Comparison of ENCODE assay signal across 26 mouse cellular contexts in the genomic region with DNA sequence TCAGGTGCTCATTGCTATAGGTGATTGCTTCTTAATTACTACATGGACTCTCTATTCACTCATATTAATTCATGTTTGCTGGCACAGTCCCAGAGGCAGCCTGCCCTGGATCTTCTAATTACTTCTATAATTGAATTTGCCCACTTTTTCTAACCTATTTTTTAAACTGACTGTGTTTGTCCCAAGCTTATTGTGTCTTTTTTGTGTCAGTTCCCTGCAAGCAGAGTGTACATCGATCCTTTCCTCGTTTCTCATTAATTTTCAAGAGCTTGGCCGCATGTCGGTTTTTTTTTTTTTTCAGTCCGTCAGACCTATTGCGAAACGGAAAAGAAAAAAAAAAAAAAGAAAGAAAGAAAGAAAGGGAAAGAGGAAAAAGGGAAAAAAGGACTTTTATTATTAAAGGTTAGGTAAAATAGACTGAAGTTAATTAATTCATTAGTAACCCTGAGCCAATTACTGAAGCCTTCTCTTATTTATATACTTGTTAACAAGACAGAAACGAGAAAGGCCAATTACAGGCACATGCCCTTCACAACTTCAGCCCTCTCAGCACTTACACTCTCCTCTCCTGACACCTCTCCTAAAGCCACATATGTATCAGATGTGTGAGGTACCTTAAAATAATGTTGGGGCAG.
DNase-seq lines count a peak whose midpoint lies in the region; ATAC-seq and TF ChIP-seq lines count a peak whose summit lies in the region.
"Had no signal": no experiment of that assay in that cellular context is flagged by ENCODE, and none has a peak within 500 bp of the region (broad histone marks: within the 10 kb centered on the region; RNA-seq: fewer than 3 reads in every experiment).

No protein-coding gene starts in this region.

- no peak overlapping the region for H3K27ac ChIP-seq in hindbrain, embryonic 15.5 days (replicated peaks)
- H3K27ac ChIP-seq in hindbrain, embryonic 14.5 days, result no peak overlapping the region
- no peak overlapping the region for H3K27ac ChIP-seq in midbrain, postnatal 0 days (ENCODE audit: low read depth, low read length)
- no peak overlapping the region for H3K27ac ChIP-seq in midbrain, embryonic 13.5 days
- H3K27ac ChIP-seq: heart, adult 2 months; heart, embryonic 13.5 days; intestine, embryonic 15.5 days; layer of hippocampus, adult 2 months; liver, embryonic 13.5 days; macrophage; stomach, embryonic 15.5 days had no signal

- peaks cover 19% of the 10 kb centered on the region for H3K4me1 ChIP-seq in hindbrain, embryonic 15.5 days (replicated peaks)
- H3K4me1 ChIP-seq in hindbrain, embryonic 14.5 days (replicated peaks; ENCODE audit: control insufficient read depth, insufficient read depth, low read length), result peaks cover 12% of the 10 kb centered on the region; the same call in 1 of the 2 replicates
- H3K4me1 ChIP-seq in midbrain, postnatal 0 days (ENCODE audit: insufficient read depth, low read length), result no peaks in the 10 kb centered on the region; the same call in 1 of the 2 replicates
- H3K4me1 ChIP-seq in midbrain, embryonic 13.5 days (replicated peaks), result peaks cover 47% of the 10 kb centered on the region
- H3K4me1 ChIP-seq: heart, embryonic 13.5 days; intestine, embryonic 15.5 days; liver, embryonic 13.5 days; stomach, embryonic 15.5 days had no signal

- WGBS in hindbrain, embryonic 15.5 days, result 24% methylated on average over 8 of the region's 8 CpGs
- WGBS in hindbrain, embryonic 14.5 days, result 27% methylated on average over 8 of the region's 8 CpGs
- 19% methylated on average over 8 of the region's 8 CpGs for WGBS in midbrain, postnatal 0 days
- WGBS in midbrain, embryonic 13.5 days, result 42% methylated on average over 8 of the region's 8 CpGs

- DNase-seq in cerebellum, postnatal 14 days, result peak; percentile 22 to 38
- no peak for DNase-seq in cerebellum, adult 18-20 months
- no peak for DNase-seq in hindbrain, embryonic 14.5 days (ENCODE audit: low spot score)
- peak; percentile 27 for DNase-seq in midbrain, postnatal 0 days (ENCODE audit: low spot score)
- DNase-seq in adrenal gland, adult 2 months, result no peak
- DNase-seq: adrenal gland, postnatal 36 days; cerebellum, adult 11 months; cerebellum, postnatal 36 days; heart, adult 2 months; heart, postnatal 10 days; kidney, adult 2 months; kidney, postnatal 36 days; liver, embryonic 13.5 days; lung, adult 2 months; lung, postnatal 10 days; right cerebral cortex, postnatal 25 days had no signal

- TF ChIP-seq CTCF in midbrain, postnatal 0 days (IDR thresholded peaks at IDR 0.05), result no peak

- no peaks in the 10 kb centered on the region for H3K36me3 ChIP-seq in hindbrain, embryonic 15.5 days
- no peaks in the 10 kb centered on the region for H3K36me3 ChIP-seq in hindbrain, embryonic 14.5 days (replicated peaks; ENCODE audit: control insufficient read depth, insufficient read depth)
- H3K36me3 ChIP-seq in midbrain, postnatal 0 days (ENCODE audit: insufficient read depth, low read length), result no peaks in the 10 kb centered on the region
- no peaks in the 10 kb centered on the region for H3K36me3 ChIP-seq in midbrain, embryonic 13.5 days
- H3K36me3 ChIP-seq: heart, embryonic 13.5 days; intestine, embryonic 15.5 days; liver, embryonic 13.5 days; stomach, embryonic 15.5 days had no signal

- 0 out of 2 replicates have a peak overlapping the region, but pooled peaks have one; percentile 17 for H3K4me2 ChIP-seq in hindbrain, embryonic 15.5 days
- no peak overlapping the region for H3K4me2 ChIP-seq in hindbrain, embryonic 14.5 days (replicated peaks)
- no peak overlapping the region for H3K4me2 ChIP-seq in midbrain, postnatal 0 days (ENCODE audit: low read depth, low read length, poor library complexity, severe bottlenecking)
- H3K4me2 ChIP-seq in midbrain, embryonic 13.5 days (replicated peaks), result no peak overlapping the region
- H3K4me2 ChIP-seq: heart, embryonic 13.5 days; intestine, embryonic 15.5 days; liver, embryonic 13.5 days; stomach, embryonic 15.5 days had no signal

- no peak for ATAC-seq in hindbrain, embryonic 15.5 days (ENCODE audit: low FRiP score, low read depth)
- no peak for ATAC-seq in hindbrain, embryonic 14.5 days (ENCODE audit: low FRiP score)
- no peak for ATAC-seq in midbrain, postnatal 0 days (ENCODE audit: low FRiP score)
- ATAC-seq in midbrain, embryonic 13.5 days, result no peak
- ATAC-seq: forebrain, embryonic 16.5 days; intestine, embryonic 15.5 days; midbrain, embryonic 16.5 days had no signal

- H3K9ac ChIP-seq in hindbrain, embryonic 15.5 days, result no peak overlapping the region
- H3K9ac ChIP-seq in hindbrain, embryonic 14.5 days, result no peak overlapping the region
- H3K9ac ChIP-seq in midbrain, postnatal 0 days (replicated peaks; ENCODE audit: low read length, poor library complexity, severe bottlenecking), result no peak overlapping the region
- H3K9ac ChIP-seq in midbrain, embryonic 13.5 days (replicated peaks), result no peak overlapping the region
- H3K9ac ChIP-seq: heart, embryonic 13.5 days; intestine, embryonic 15.5 days; liver, embryonic 13.5 days; stomach, embryonic 15.5 days had no signal

- H3K4me3 ChIP-seq in hindbrain, embryonic 15.5 days, result no peak overlapping the region
- H3K4me3 ChIP-seq in hindbrain, embryonic 14.5 days (replicated peaks; ENCODE audit: low read length), result no peak overlapping the region
- H3K4me3 ChIP-seq in midbrain, postnatal 0 days (ENCODE audit: low read depth, low read length), result no peak overlapping the region
- no peak overlapping the region for H3K4me3 ChIP-seq in midbrain, embryonic 13.5 days (replicated peaks)
- H3K4me3 ChIP-seq: heart, adult 2 months; heart, embryonic 13.5 days; intestine, embryonic 15.5 days; layer of hippocampus, adult 2 months; liver, embryonic 13.5 days; myocyte; stomach, embryonic 15.5 days had no signal

- no peaks in the 10 kb centered on the region for H3K9me3 ChIP-seq in hindbrain, embryonic 15.5 days
- H3K9me3 ChIP-seq in hindbrain, embryonic 14.5 days (ENCODE audit: control insufficient read depth, low read length), result no peaks in the 10 kb centered on the region
- H3K9me3 ChIP-seq in midbrain, postnatal 0 days (ENCODE audit: low read length), result no peaks in the 10 kb centered on the region
- no peaks in the 10 kb centered on the region for H3K9me3 ChIP-seq in midbrain, embryonic 13.5 days
- H3K9me3 ChIP-seq: heart, embryonic 13.5 days; intestine, embryonic 15.5 days; liver, embryonic 13.5 days; stomach, embryonic 15.5 days had no signal

- no peaks in the 10 kb centered on the region for H3K27me3 ChIP-seq in hindbrain, embryonic 15.5 days
- no peaks in the 10 kb centered on the region for H3K27me3 ChIP-seq in hindbrain, embryonic 14.5 days (ENCODE audit: control insufficient read depth, insufficient read depth, low read length)
- no peaks in the 10 kb centered on the region for H3K27me3 ChIP-seq in midbrain, postnatal 0 days (ENCODE audit: insufficient read depth, low read length)
- H3K27me3 ChIP-seq in midbrain, embryonic 13.5 days, result peaks cover 5% of the 10 kb centered on the region; the same call in 1 of the 2 replicates
- H3K27me3 ChIP-seq: heart, embryonic 13.5 days; intestine, embryonic 15.5 days; liver, embryonic 13.5 days; stomach, embryonic 15.5 days had no signal

Comparison
In these comparisons a context has a peak if more than half of its experiments do, and no peak if none do; other contexts are left out.
1. DNase-seq: peak in cerebellum, postnatal 14 days (2 of 2) and midbrain, postnatal 0 days (single experiment); none in cerebellum, adult 18-20 months (0 of 2), hindbrain, embryonic 14.5 days (single experiment) and adrenal gland, adult 2 months (single experiment).